Mouse (Mus musculus) liver, embryonic 14.5 days (tissue): ENCODE measurements at regions not wholly inside any gene's neighbourhood (a gene's known extent, or its start where the extent isn't known, plus 50 kb on each side); places are given as distances from the start of the nearest gene placed in this dataset.
A peak's percentile ranks its signal among the peaks of the same experiment; 100 is the strongest.

Experiments
- ATAC-seq: fragments of 200-750 bp; cut with Nextera tagmentation; 2 replicates; pipeline ENCODE4 v1.8.0; 2017; ENCODE audit warnings: moderate number of reproducible peaks, mild to moderate bottlenecking, moderate library complexity; ENCODE audit not compliant: insufficient read depth
- DNase-seq, 3 experiments: peaks; one replicate each; pipeline ENCODE4 v3.0.0-alpha.2; 2012 to 2013; ENCODE audit warnings: low read depth in 3 of 3, low spot score in 3 of 3
- H3K27ac ChIP-seq: fragments of 300-500 bp; sonication (generic); 2 replicates; pipeline ENCODE4 v1.5.1; 2014; ENCODE audit warnings: moderate library complexity, mild to moderate bottlenecking, control low read depth, inconsistent platforms
- H3K27me3 ChIP-seq: fragments of 300-500 bp; sonication (generic); 2 replicates; pipeline ENCODE4 v1.6.1; 2014; ENCODE audit warnings: mild to moderate bottlenecking, low read length, moderate library complexity; ENCODE audit not compliant: control insufficient read depth, insufficient read depth
- H3K36me3 ChIP-seq: fragments of 300-500 bp; sonication (generic); replicated peaks from 2 replicates; pipeline ENCODE4 v1.6.1; 2014; ENCODE audit warnings: low read depth; ENCODE audit not compliant: control insufficient read depth, insufficient read depth
- H3K4me1 ChIP-seq, 2 experiments: fragments of 200-500 bp in 1 of 2; fragments of 300-500 bp in 1 of 2; sonication (generic) in 1 of 2; replicated peaks; 2 replicates each; pipeline ENCODE4 v1.6.1; 2012 to 2014; ENCODE audit warnings: antibody characterized with exemption in 1 of 2, inconsistent platforms in 1 of 2, low read length in 1 of 2; ENCODE audit not compliant: control insufficient read depth in 2 of 2, insufficient read depth in 2 of 2
- H3K4me2 ChIP-seq: fragments of 300-500 bp; sonication (generic); 2 replicates; pipeline ENCODE4 v1.6.1; 2014; ENCODE audit warnings: low read depth, mild to moderate bottlenecking, control low read depth, moderate library complexity
- H3K4me3 ChIP-seq, 2 experiments: fragments of 200-500 bp in 1 of 2; fragments of 300-500 bp in 1 of 2; sonication (generic) in 1 of 2; 2 replicates each; pipeline ENCODE4 v1.5.1; 2012 to 2014; ENCODE audit warnings: low read depth in 2 of 2, low read length in 2 of 2, mild to moderate bottlenecking in 2 of 2, control low read depth in 1 of 2, inconsistent platforms in 1 of 2, moderate library complexity in 1 of 2; ENCODE audit not compliant: insufficient read depth in 1 of 2
- H3K9ac ChIP-seq: fragments of 300-500 bp; sonication (generic); replicated peaks from 2 replicates; pipeline ENCODE4 v1.6.1; 2014; ENCODE audit warnings: mild to moderate bottlenecking, control low read depth, moderate library complexity
- H3K9me3 ChIP-seq: fragments of 300-500 bp; sonication (generic); 2 replicates; pipeline ENCODE4 v1.6.1; 2016; ENCODE audit warnings: low read length, mixed read lengths; ENCODE audit not compliant: control insufficient read depth
- CTCF ChIP-seq: IDR thresholded peaks from 2 replicates; pipeline ENCODE4 v1.5.1; 2016; ENCODE audit warnings: antibody characterized with exemption, low read depth, control low read depth
- EP300 ChIP-seq: IDR thresholded peaks from 2 replicates; pipeline ENCODE4 v1.6.1; 2016; ENCODE audit warnings: antibody characterized with exemption, low read depth
- WGBS: fragments of 180-500 bp; shearing (Covaris S2); extraction: QIAGEN DNeasy Blood & Tissue Kit; methylation state at CpG from one replicate; pipeline ENCODE4 v1.1.7; 2014; ENCODE audit not compliant: insufficient replicate concordance; 5-methylcytosine and 5-hydroxymethylcytosine counted together

GRCm38 (mm10) chr1:166793052-166793716 lies 111.5 kb upstream of the Fmo9 start:
- Histone ChIP-seq H3K9ac (no peak overlapping the region), H3K4me1 (no peaks in the 10 kb centered on the region), H3K27me3 (no peaks in the 10 kb centered on the region), H3K4me3 (no peak overlapping the region), H3K4me2 (no peak overlapping the region), H3K36me3 (no peaks in the 10 kb centered on the region), H3K9me3 (no peaks in the 10 kb centered on the region), H3K27ac (no peak overlapping the region)
- WGBS: 38% methylated on average over 6 of the region's 6 CpGs
- DNase-seq (no peak), ATAC-seq (no peak)
- TF ChIP-seq EP300: no peak
- TF ChIP-seq CTCF: no peak

GRCm38 (mm10) chr1:166793717-166794081 lies 112.1 kb upstream of the Fmo9 start:
- Histone ChIP-seq H3K4me3 (no peak overlapping the region), H3K4me1 (no peaks in the 10 kb centered on the region), H3K4me2 (no peak overlapping the region), H3K9me3 (no peaks in the 10 kb centered on the region), H3K9ac (no peak overlapping the region), H3K36me3 (no peaks in the 10 kb centered on the region), H3K27me3 (no peaks in the 10 kb centered on the region), H3K27ac (no peak overlapping the region)
- 75% methylated on average over 1 of the region's 1 CpGs for WGBS
- no peak for ATAC-seq
- TF ChIP-seq CTCF: no peak
- TF ChIP-seq EP300: no peak
- DNase-seq: no peak

GRCm38 (mm10) chr1:166794622-166795244 lies 113.1 kb upstream of the Fmo9 start:
- no peak overlapping the region for H3K9ac ChIP-seq
- H3K36me3 ChIP-seq: no peaks in the 10 kb centered on the region
- no peak for DNase-seq
- H3K27me3 ChIP-seq: no peaks in the 10 kb centered on the region
- H3K27ac ChIP-seq: no peak overlapping the region
- no peaks in the 10 kb centered on the region for H3K9me3 ChIP-seq
- no peak for ATAC-seq
- no peak overlapping the region for H3K4me3 ChIP-seq
- TF ChIP-seq CTCF (peak; percentile 43; the same call in 1 of the 2 replicates), EP300 (no peak)
- 50% methylated on average over 14 of the region's 14 CpGs for WGBS
- H3K4me1 ChIP-seq: no peaks in the 10 kb centered on the region
- H3K4me2 ChIP-seq: no peak overlapping the region

GRCm38 (mm10) chr1:166795613-166796012 lies 114.0 kb upstream of the Fmo9 start:
- H3K9ac ChIP-seq: no peak overlapping the region
- no peaks in the 10 kb centered on the region for H3K9me3 ChIP-seq
- 62% methylated on average over 4 of the region's 4 CpGs for WGBS
- no peak for TF ChIP-seq EP300
- TF ChIP-seq CTCF: no peak
- H3K27ac ChIP-seq: no peak overlapping the region
- no peak for ATAC-seq
- H3K27me3 ChIP-seq: no peaks in the 10 kb centered on the region
- no peak overlapping the region for H3K4me2 ChIP-seq
- H3K4me1 ChIP-seq: no peaks in the 10 kb centered on the region
- no peak for DNase-seq
- no peaks in the 10 kb centered on the region for H3K36me3 ChIP-seq
- H3K4me3 ChIP-seq: no peak overlapping the region

- WGBS: 56% methylated on average over 6 of the region's 6 CpGs
- no peak for DNase-seq
- Histone ChIP-seq H3K4me3 (no peak overlapping the region), H3K27me3 (no peaks in the 10 kb centered on the region), H3K36me3 (no peaks in the 10 kb centered on the region), H3K9me3 (no peaks in the 10 kb centered on the region), H3K9ac (no peak overlapping the region), H3K4me2 (no peak overlapping the region), H3K4me1 (no peaks in the 10 kb centered on the region), H3K27ac (no peak overlapping the region)
- ATAC-seq: no peak
- TF ChIP-seq EP300 (no peak), CTCF (no peak)
Observed at GRCm38 (mm10) chr1:166796362-166796925, 114.8 kb upstream of the Fmo9 start.
